Mouse (Mus musculus) spleen, adult 2 months (tissue): ENCODE measurements around the gene Stom.

Source experiments
- CTCF ChIP-seq: fragments of 200-500 bp; IDR thresholded peaks from 2 replicates; pipeline ENCODE4 v1.5.1; 2011; ENCODE audit warnings: mild to moderate bottlenecking, inconsistent platforms; ENCODE audit not compliant: insufficient read depth, insufficient read length, insufficient replicate concordance; ENCODE audit errors: extremely low read depth
- POLR2A ChIP-seq: fragments of 200-500 bp; IDR thresholded peaks from 2 replicates; pipeline ENCODE4 v1.6.1; 2011; ENCODE audit warnings: low read depth, low read length, inconsistent platforms

GRCm38 (mm10) chr2:35269716-35270260 lies 67.0 kb downstream of the Stom start:
- TF ChIP-seq CTCF (no peak), POLR2A (no peak)
